Mouse (Mus musculus) urinary bladder, postnatal 10 days (tissue): ENCODE data around the gene Adamts20.
"Not testable (repeated sequence)": the region's sequence is repeated elsewhere in the genome, so short reads cannot be mapped to it uniquely, and the experiment has no call there.

Source experiments
- DNase-seq: peaks from one replicate; pipeline ENCODE4 v3.0.0; 2022; ENCODE audit warnings: low spot score

Gene Adamts20

GRCm38 (mm10) chr15:94465318-94465717, at the start of gene Adamts20:
Adamts20 (minus strand) TSS chr15:94465418.
- DNase-seq = no peak

GRCm38 (mm10) chr15:94503451-94504215, 38.4 kb upstream of the Adamts20 start:
- DNase-seq = no peak

- DNase-seq = no peak
Observed at GRCm38 (mm10) chr15:94499260-94499659, 34.0 kb upstream of the Adamts20 start.

- DNase-seq = no peak
Observed at GRCm38 (mm10) chr15:94495936-94496335, 30.7 kb upstream of the Adamts20 start.

GRCm38 (mm10) chr15:94494445-94494844, 29.2 kb upstream of the Adamts20 start:
- no peak for DNase-seq

GRCm38 (mm10) chr15:94489433-94489832, 24.2 kb upstream of the Adamts20 start:
- DNase-seq = no peak

- not testable (repeated sequence) for DNase-seq
Observed at GRCm38 (mm10) chr15:94488028-94488427, 22.8 kb upstream of the Adamts20 start.

- no peak for DNase-seq
Observed at GRCm38 (mm10) chr15:94482555-94482954, 17.3 kb upstream of the Adamts20 start.

GRCm38 (mm10) chr15:94480792-94481191, 15.6 kb upstream of the Adamts20 start:
- no peak for DNase-seq

- no peak for DNase-seq
Observed at GRCm38 (mm10) chr15:94480248-94480647, 15.0 kb upstream of the Adamts20 start.

GRCm38 (mm10) chr15:94479513-94480136, 14.4 kb upstream of the Adamts20 start:
- DNase-seq = no peak

GRCm38 (mm10) chr15:94478706-94479105, 13.5 kb upstream of the Adamts20 start:
- no peak for DNase-seq

- no peak for DNase-seq
Observed at GRCm38 (mm10) chr15:94477287-94477686, 12.1 kb upstream of the Adamts20 start.

- DNase-seq = no peak
Observed at GRCm38 (mm10) chr15:94475975-94476374, 10.8 kb upstream of the Adamts20 start.

GRCm38 (mm10) chr15:94470361-94470760, 5.1 kb upstream of the Adamts20 start:
- no peak for DNase-seq

GRCm38 (mm10) chr15:94464881-94465280, 337 bp downstream of the Adamts20 start:
- no peak for DNase-seq

GRCm38 (mm10) chr15:94463251-94463650, 2.0 kb downstream of the Adamts20 start:
- no peak for DNase-seq

- DNase-seq = no peak
Observed at GRCm38 (mm10) chr15:94462206-94462605, 3.0 kb downstream of the Adamts20 start.

- DNase-seq = no peak
Observed at GRCm38 (mm10) chr15:94461166-94461565, 4.1 kb downstream of the Adamts20 start.

GRCm38 (mm10) chr15:94457636-94458390, 7.4 kb downstream of the Adamts20 start:
- DNase-seq = no peak

- DNase-seq = no peak
Observed at GRCm38 (mm10) chr15:94452848-94453247, 12.4 kb downstream of the Adamts20 start.

GRCm38 (mm10) chr15:94451600-94451999, 13.6 kb downstream of the Adamts20 start:
- no peak for DNase-seq
